Mouse (Mus musculus) right cerebral cortex, postnatal 36 days (tissue): ENCODE data around the gene Klk1b11.
"Not testable (repeated sequence)": the region's sequence is repeated elsewhere in the genome, so short reads cannot be mapped to it uniquely, and the experiment has no call there.

Source experiments
- DNase-seq, 2 experiments: peaks; one replicate each; pipeline ENCODE4 v3.0.0; 2022; ENCODE audit warnings: low spot score in 2 of 2, mixed read lengths in 1 of 2

The Klk1b11 gene

DNA sequence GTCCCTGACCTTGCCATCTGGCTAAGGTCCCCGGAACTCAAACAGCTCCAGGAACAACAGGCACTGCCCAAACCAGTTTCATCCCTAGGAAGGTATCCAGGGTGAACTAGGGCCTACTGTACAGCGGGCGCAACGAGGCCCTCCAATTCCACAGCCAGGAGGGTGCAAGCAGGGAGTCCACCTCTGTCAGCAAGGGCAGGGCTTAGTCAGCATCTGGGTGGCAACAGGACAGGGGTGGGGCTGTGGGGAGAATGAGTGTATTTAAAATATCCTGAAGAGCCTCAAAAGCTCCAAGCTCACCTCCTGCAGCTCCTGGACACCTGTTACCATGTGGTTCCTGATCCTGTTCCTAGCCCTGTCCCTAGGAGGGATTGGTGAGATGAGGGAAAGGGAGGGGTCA lies at the start of gene Klk1b11:
Gene Klk1b11 (plus strand): TSS at position 301 of the 400 bp plus-strand sequence.
- not testable (repeated sequence) for DNase-seq

DNA sequence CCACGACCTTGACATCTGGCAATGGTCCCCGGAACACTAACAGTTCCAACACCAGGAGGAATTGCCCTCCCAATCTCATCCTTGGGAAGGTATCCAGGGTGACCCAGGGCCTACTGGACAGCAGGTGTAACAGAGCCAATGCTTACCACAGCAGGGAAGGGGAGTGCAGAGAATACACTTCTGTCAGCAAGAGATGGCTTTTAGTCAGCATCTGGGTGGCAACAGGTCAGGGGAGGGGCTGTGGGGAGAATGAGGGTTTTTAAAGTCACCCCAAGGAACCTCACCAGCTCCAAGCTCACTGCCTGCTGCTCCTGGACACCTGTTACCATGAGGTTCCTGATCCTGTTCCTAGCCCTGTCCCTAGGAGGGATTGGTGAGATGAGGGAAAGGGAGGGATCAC lies 45.3 kb upstream of the Klk1b11 start, which contains the start of gene Klk1b8:
Gene Klk1b8 (plus strand): TSS at position 301 of the 400 bp plus-strand sequence.
- no peak for DNase-seq

DNA sequence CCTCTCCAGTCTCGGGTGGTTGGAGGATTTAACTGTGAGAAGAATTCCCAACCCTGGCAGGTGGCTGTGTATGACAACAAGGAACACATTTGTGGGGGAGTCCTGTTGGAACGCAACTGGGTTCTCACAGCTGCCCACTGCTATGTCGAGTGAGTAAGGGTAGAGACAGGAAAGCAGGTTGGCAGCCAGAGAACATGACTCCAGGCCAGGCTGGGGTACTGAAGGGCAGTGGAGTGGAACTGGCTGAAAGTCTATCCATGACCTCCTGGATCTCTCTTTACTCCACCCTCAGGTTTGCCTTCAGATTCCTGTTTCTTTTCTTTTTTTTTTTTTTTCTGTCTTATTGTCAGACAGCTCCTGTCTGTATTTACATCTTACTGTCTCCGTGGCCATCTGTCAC lies 43.0 kb upstream of the Klk1b11 start:
- peak; percentile 6 to 11 for DNase-seq

DNA sequence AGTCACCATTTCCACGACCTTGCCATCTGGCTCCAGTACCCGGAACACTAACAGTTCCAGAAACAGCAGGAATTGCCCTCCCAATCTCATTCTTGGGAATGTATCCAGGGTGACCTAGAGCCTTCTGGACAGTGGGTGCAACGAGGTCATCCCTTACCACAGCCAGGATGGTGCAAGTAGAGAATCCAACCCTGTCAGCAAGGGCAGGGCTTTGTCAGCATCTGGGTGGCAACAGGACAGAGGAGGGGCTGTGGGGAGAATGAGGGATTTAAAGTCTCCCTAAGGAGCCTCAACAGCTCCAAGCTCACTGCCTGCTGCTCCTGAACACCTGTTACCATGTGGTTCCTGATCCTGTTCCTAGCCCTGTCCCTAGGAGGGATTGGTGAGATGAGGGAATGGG lies 29.2 kb upstream of the Klk1b11 start, which contains the start of gene Klk1b1:
Gene Klk1b1 (plus strand): TSS at position 301 of the 400 bp plus-strand sequence.
- no peak for DNase-seq

DNA sequence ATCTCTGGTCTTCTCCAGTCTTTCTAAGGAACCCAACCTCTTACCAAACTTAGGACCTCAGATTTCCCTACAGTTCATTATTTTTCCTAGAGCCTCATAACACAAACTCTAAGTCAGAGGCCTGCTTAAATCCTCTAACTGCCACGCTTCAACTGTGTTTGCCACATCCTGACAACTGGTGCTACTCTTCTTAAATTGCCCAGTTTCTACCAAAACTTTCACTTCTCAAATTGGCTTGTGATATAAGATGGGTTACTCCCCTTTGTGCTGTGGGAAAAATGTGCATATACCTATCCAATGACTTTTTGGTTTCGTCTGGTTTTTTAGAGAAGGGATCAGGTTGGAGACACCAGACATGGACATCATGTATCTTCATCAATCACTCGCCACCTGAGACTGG lies 28.6 kb upstream of the Klk1b11 start:
- DNase-seq = no peak

DNA sequence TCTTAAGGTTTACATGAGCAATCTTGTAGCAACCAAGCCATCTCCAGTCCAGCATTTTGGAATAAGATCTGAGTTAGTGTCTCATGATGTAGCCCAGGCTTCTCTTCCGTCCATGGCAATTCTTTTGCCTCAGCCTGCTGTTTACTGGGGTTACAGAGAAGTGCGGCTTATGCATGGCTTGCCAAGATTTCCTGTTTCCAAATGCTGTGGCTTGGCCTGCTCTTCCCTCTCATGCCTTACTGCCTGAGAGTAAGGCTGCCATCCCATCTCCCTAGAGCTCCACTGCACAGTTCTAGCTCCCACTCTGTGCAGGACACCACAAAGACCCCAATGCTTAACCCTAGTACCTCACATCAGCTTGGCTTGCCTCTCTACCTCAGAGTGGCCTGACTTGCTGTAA lies 28.1 kb upstream of the Klk1b11 start:
- DNase-seq = no peak

DNA sequence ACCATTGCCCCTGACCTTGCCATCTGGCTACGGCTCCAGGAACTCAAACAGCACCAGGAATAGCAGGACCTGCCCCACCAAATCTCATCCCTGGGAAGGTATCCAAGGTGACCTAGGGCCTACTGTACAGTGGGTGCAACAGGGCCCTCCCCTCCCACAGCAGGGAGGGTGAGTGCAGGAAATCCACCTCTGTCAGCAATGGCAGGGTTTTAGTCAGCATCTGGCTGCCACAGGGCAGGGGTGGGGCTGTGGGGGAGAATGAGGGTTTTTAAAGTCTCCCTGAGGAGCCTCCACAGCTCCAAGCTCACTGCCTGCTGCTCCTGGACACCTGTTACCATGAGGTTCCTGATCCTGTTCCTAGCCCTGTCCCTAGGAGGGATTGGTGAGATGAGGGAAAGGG lies 19.9 kb upstream of the Klk1b11 start, which contains the start of gene Klk1b9:
Gene Klk1b9 (plus strand): TSS at position 301 of the 400 bp plus-strand sequence.
- not testable (repeated sequence) for DNase-seq

DNA sequence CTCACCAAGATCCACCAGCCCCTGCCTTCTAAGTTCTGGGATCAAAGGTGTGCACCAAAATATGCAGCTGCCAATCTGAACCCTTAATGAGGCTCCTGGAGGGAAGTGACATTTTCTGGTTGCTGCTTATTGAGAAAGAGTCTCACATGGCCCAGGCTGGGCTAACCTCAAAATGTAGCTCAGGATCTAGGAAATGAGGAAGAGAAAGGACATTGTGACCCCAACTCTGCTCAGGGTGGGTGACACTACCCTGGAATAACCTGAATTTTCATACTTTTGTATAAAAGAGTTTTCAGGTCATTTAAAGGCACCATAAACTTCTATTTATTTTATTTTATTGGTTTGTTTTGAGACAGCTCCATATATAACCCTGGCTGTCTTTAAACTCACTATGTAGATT lies 10.0 kb upstream of the Klk1b11 start:
- DNase-seq = no peak

DNA sequence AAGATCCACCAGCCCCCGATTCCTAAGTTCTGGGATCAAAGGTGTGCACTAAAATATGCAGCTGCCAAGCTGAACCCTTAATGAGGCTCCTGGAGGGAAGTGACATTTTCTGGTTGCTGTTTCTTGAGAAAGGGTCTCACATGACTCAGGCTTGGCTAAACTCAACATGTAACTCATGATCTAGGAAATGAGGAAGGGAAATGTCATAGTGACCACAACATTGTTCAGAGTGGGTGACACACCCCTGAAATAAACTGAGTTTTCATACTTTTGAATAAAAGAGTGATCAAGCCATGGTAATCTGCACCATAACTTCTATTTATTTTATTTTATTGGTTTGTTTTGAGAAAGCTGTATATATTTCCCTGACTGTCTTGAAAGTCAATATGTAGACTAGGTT lies 856 bp upstream of the Klk1b11 start:
- DNase-seq = not testable (repeated sequence)

DNA sequence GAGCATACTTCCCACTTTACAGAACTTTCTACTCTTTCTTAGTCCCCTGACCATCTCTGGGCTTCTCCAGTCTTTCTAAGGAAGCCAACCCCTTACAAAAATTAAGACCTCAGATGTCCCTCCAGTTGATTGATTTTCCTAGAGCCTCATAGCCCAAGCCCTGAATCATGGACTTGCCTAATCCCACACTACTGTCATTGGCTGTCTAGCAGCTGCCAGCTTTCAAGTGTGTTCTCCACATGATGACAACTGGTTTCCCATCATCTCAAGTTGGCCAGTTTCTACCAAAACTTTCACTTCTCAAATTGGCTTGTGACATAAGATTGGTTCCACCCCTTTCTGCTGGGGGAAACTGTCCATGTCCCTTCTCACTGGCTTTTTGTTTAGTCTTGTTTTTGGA lies 9.2 kb downstream of the Klk1b11 start:
- no peak for DNase-seq

DNA sequence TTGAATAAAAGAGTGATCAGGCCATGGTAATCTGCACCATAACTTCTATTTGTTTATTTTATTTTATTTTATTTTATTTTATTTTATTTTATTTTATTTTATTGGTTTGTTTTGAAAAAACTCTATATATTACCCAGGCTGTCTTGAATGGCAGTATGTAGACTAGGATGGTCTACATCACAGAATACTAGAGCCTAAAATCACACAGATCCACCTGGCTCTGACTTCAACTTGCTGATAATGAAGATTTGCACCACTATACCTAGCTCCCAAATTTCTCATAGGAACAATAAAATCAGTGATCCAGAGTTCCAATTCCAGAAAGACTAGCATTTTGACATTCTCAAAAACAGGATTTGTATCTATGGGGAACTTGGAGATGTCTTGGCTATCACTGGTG lies 16.2 kb downstream of the Klk1b11 start, which contains the start of gene Klk1b26:
Gene Klk1b26 (plus strand): TSS at position 301 of the 400 bp plus-strand sequence.
- not testable (repeated sequence) for DNase-seq

DNA sequence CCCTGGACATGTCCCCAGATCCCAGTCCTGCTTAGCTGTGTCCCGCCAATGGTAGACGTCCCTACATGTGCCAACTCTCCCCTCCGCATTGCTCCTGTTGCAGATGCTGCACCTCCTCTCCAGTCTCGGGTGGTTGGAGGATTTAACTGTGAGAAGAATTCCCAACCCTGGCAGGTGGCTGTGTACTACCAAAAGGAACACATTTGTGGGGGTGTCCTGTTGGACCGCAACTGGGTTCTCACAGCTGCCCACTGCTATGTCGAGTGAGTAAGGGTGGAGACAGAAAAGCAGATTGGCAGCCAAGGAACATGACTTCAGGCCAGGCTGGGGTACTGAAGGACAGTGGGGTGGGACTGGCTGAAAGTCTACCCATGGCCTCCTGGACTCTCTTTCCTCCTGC lies 19.0 kb downstream of the Klk1b11 start:
- DNase-seq = peak; percentile 18 to 22

DNA sequence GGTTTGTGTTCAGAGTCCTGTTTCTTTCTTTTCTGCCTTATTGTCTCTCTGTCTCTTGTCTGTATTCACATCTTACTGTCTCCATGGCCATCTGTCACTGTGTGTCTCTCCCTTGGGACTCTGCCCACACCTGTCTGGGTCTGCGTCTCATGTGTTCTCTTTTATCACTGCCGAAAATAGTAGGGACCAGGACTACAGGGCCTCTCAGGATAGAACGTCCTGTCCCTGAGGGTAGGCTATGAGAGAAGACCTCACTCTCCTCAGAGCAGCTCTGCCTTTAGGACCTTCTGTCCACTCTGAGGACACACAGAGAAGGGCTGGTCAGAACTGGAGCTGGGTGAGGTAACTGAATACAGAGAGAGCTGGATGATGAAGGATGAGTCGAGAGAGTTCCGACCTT lies 19.4 kb downstream of the Klk1b11 start:
- peak in 1 of 2 experiments; percentile 15 for DNase-seq
